Mouse (Mus musculus) liver, embryonic 16.5 days (tissue): ENCODE results near the gene B3gntl1. TPM values are rescaled to one million over a fixed set of nuclear protein-coding genes. Genes with fewer than 3 reads are reported as not detected.

Experiments
- ATAC-seq: fragments of 200-750 bp; cut with Nextera tagmentation; 2 replicates; pipeline ENCODE4 v1.8.0; 2017; ENCODE audit warnings: low read depth, mild to moderate bottlenecking, moderate number of reproducible peaks, moderate library complexity
- H3K27ac ChIP-seq: fragments of 300-500 bp; sonication (generic); 2 replicates; pipeline ENCODE4 v1.5.1; 2014; ENCODE audit warnings: mild to moderate bottlenecking, low read length
- H3K27me3 ChIP-seq: fragments of 300-500 bp; sonication (generic); 2 replicates; pipeline ENCODE4 v1.6.1; 2014; ENCODE audit warnings: low read depth, low read length, mixed read lengths; ENCODE audit not compliant: control insufficient read depth, insufficient read depth
- H3K36me3 ChIP-seq: fragments of 300-500 bp; sonication (generic); 2 replicates; pipeline ENCODE4 v1.6.1; 2014; ENCODE audit warnings: mild to moderate bottlenecking; ENCODE audit not compliant: control insufficient read depth, insufficient read depth
- H3K4me1 ChIP-seq: fragments of 300-500 bp; sonication (generic); 2 replicates; pipeline ENCODE4 v1.6.1; 2014; ENCODE audit warnings: low read depth, low read length, mixed read lengths; ENCODE audit not compliant: control insufficient read depth
- H3K4me2 ChIP-seq: fragments of 300-500 bp; sonication (generic); 2 replicates; pipeline ENCODE4 v1.6.1; 2014; ENCODE audit warnings: low read depth, low read length, mixed read lengths
- H3K4me3 ChIP-seq: fragments of 300-500 bp; sonication (generic); 2 replicates; pipeline ENCODE4 v1.5.1; 2014; ENCODE audit warnings: low read depth, mild to moderate bottlenecking, low read length
- H3K9ac ChIP-seq: fragments of 300-500 bp; sonication (generic); 2 replicates; pipeline ENCODE4 v1.6.1; 2014; ENCODE audit warnings: low read depth, low read length
- H3K9me3 ChIP-seq: fragments of 300-500 bp; sonication (generic); replicated peaks from 2 replicates; pipeline ENCODE4 v1.6.1; 2016; ENCODE audit warnings: low read length; ENCODE audit not compliant: control insufficient read depth
- WGBS: fragments of 180-500 bp; shearing (Covaris S2); extraction: QIAGEN DNeasy Blood & Tissue Kit; methylation state at CpG from one replicate; pipeline ENCODE4 v1.1.7; 2014; ENCODE audit not compliant: insufficient replicate concordance; 5-methylcytosine and 5-hydroxymethylcytosine counted together
- polyA plus RNA-seq: library from polyadenylated mRNA; unstranded; fragments of >200 nt; fragmentation: Nextera tagmentation; extraction: Ambion mirVana; gene quantifications from 2 replicates; pipeline ENCODE4 v1.2.1, GENCODE M21; 2015

B3gntl1 gene
- polyA plus RNA-seq, 1 experiment from 2014 or later = 1.8 TPM

DNA sequence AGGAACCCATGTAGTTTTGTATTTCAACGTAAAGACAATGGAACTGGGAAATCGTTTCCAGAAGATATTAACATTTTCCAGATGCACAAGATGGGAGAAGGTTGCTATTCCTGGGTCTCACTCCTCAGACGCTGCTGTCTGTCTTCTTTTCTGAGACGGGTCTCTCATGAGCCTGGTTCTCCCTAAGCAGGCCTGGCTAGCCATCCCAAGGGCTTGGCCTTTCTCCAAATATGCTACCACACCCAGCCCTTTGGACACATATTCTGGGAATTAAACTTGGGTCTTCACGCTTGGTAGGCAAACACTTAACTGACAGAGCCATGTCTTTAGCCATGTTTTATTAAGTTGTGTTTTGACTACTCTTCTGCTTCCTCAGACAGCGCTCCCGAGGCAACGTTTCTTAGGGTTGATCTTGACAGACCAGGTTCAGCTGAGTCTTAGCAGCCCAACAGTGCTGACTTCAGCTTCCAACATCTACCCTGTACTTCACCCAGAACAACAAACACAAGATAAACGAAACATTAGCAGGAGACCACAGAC is 18.5 kb downstream of the B3gntl1 start:
- no peak overlapping the region for H3K27ac ChIP-seq

DNA sequence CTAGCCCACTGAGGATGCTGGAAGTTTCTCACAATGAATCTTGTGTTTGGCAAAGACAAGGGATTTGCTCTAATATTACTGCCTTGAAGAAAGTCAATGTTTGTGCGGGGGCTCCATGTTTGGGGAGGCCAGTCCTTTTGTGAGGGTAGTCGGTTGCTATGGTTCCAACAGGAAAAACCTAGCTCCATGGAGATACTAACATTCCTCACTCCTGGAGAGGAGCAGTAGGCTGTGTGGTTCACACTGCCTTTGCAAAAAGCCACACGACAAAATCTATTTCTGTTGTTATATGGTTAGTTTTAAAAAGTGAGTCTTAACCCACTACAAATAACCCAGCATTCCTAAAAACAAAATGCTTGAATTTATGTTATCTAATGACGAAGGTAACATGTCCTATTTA is 19.3 kb downstream of the B3gntl1 start:
- Histone ChIP-seq H3K27me3 (no peaks in the 10 kb centered on the region), H3K27ac (no peak overlapping the region), H3K4me1 (no peaks in the 10 kb centered on the region), H3K4me2 (no peak overlapping the region), H3K36me3 (no peaks in the 10 kb centered on the region), H3K4me3 (no peak overlapping the region), H3K9ac (no peak overlapping the region), H3K9me3 (no peaks in the 10 kb centered on the region)
- WGBS = 70% methylated on average over 4 of the region's 4 CpGs
- ATAC-seq = no peak

More for the DNA sequence above, 18.5 kb downstream of the B3gntl1 start:
- H3K9ac ChIP-seq = no peak overlapping the region
- H3K4me3 ChIP-seq = no peak overlapping the region
- no peak for ATAC-seq
- H3K27me3 ChIP-seq = no peaks in the 10 kb centered on the region
- no peaks in the 10 kb centered on the region for H3K36me3 ChIP-seq
- H3K9me3 ChIP-seq = no peaks in the 10 kb centered on the region
- 71% methylated on average over 9 of the region's 9 CpGs for WGBS
- H3K4me2 ChIP-seq = no peak overlapping the region
- H3K4me1 ChIP-seq = no peaks in the 10 kb centered on the region

GRCm38 (mm10) chr11:121652547-121653305 is 20.2 kb downstream of the B3gntl1 start:
- WGBS = 47% methylated on average over 10 of the region's 10 CpGs
- Histone ChIP-seq H3K4me1 (no peaks in the 10 kb centered on the region), H3K9ac (no peak overlapping the region), H3K27ac (no peak overlapping the region), H3K4me3 (no peak overlapping the region), H3K4me2 (no peak overlapping the region), H3K9me3 (no peaks in the 10 kb centered on the region), H3K36me3 (no peaks in the 10 kb centered on the region), H3K27me3 (no peaks in the 10 kb centered on the region)
- no peak for ATAC-seq

GRCm38 (mm10) chr11:121651983-121652382 is 21.0 kb downstream of the B3gntl1 start:
- no peak for ATAC-seq
- H3K4me3 ChIP-seq = no peak overlapping the region
- 83% methylated on average over 5 of the region's 5 CpGs for WGBS

DNA sequence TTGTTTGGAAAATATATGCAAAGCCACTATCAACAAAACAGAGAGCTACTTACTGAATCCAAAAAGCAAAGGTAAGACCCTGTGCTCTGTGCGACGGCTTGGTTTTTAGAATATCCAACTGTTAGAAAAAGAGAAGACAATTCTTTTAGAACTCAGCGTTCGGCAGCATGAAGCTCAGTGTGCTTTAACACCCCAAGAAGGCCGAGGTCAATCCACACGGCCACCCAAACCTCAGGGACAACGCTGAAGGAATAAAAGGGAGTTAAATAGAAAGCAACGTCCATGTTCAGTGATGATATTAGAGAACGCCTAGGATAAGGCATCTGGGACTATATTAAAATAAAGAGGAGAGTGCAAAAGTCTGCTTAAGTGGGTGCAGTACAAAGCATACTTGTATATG is 21.4 kb downstream of the B3gntl1 start:
- ATAC-seq = no peak
- no peak overlapping the region for H3K4me3 ChIP-seq
- H3K4me2 ChIP-seq = no peak overlapping the region
- H3K36me3 ChIP-seq = no peaks in the 10 kb centered on the region
- H3K9me3 ChIP-seq = no peaks in the 10 kb centered on the region
- WGBS = 75% methylated on average over 9 of the region's 9 CpGs
- no peak overlapping the region for H3K9ac ChIP-seq
- no peaks in the 10 kb centered on the region for H3K27me3 ChIP-seq
- no peak overlapping the region for H3K27ac ChIP-seq
- H3K4me1 ChIP-seq = no peaks in the 10 kb centered on the region

More at GRCm38 (mm10) chr11:121651983-121652382, 21.0 kb downstream of the B3gntl1 start:
- Histone ChIP-seq H3K27ac (no peak overlapping the region), H3K9ac (no peak overlapping the region), H3K36me3 (no peaks in the 10 kb centered on the region), H3K4me2 (no peak overlapping the region), H3K27me3 (no peaks in the 10 kb centered on the region), H3K9me3 (no peaks in the 10 kb centered on the region), H3K4me1 (no peaks in the 10 kb centered on the region)

GRCm38 (mm10) chr11:121650668-121651067 is 22.3 kb downstream of the B3gntl1 start:
- H3K4me3 ChIP-seq = no peak overlapping the region
- H3K9ac ChIP-seq = no peak overlapping the region
- 80% methylated on average over 11 of the region's 11 CpGs for WGBS
- H3K36me3 ChIP-seq = no peaks in the 10 kb centered on the region
- H3K9me3 ChIP-seq = no peaks in the 10 kb centered on the region
- ATAC-seq = no peak
- H3K4me2 ChIP-seq = no peak overlapping the region
- H3K4me1 ChIP-seq = no peaks in the 10 kb centered on the region
- no peak overlapping the region for H3K27ac ChIP-seq
- H3K27me3 ChIP-seq = no peaks in the 10 kb centered on the region

DNA sequence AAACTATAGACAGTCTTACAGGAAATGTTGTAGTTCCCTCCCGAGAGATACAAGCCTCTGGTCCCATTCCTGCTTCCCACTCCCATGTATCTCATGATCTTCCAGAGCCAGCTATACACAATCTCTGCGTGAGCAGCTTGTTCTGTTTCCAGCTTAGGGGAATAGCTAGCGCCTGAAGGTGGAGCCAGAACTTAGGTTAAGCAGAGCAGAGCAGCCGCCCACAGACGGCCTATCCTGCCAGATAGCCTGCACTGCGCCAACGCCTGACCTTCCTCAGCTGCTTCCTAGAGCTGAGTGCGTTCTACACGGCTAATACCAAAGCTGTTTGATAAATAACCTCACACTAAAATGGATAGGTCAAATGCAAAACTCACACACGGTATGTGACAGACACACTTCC is 23.1 kb downstream of the B3gntl1 start:
- Histone ChIP-seq H3K36me3 (no peaks in the 10 kb centered on the region), H3K27me3 (no peaks in the 10 kb centered on the region), H3K4me1 (no peaks in the 10 kb centered on the region), H3K9ac (no peak overlapping the region), H3K9me3 (no peaks in the 10 kb centered on the region), H3K4me3 (no peak overlapping the region), H3K27ac (no peak overlapping the region), H3K4me2 (no peak overlapping the region)
- WGBS = 67% methylated on average over 10 of the region's 10 CpGs
- ATAC-seq = no peak

GRCm38 (mm10) chr11:121648166-121648565 is 24.8 kb downstream of the B3gntl1 start:
- Histone ChIP-seq H3K9me3 (no peaks in the 10 kb centered on the region), H3K4me1 (no peaks in the 10 kb centered on the region), H3K4me2 (no peak overlapping the region), H3K27me3 (no peaks in the 10 kb centered on the region), H3K27ac (no peak overlapping the region), H3K9ac (no peak overlapping the region), H3K4me3 (no peak overlapping the region), H3K36me3 (no peaks in the 10 kb centered on the region; the same call in 1 of the 2 replicates)
- 76% methylated on average over 5 of the region's 5 CpGs for WGBS
- no peak for ATAC-seq

GRCm38 (mm10) chr11:121647321-121647720 is 25.6 kb downstream of the B3gntl1 start:
- Histone ChIP-seq H3K27ac (no peak overlapping the region), H3K9ac (no peak overlapping the region), H3K4me2 (no peak overlapping the region), H3K4me1 (no peaks in the 10 kb centered on the region), H3K9me3 (no peaks in the 10 kb centered on the region), H3K27me3 (no peaks in the 10 kb centered on the region), H3K36me3 (no peaks in the 10 kb centered on the region; the same call in 1 of the 2 replicates), H3K4me3 (no peak overlapping the region)
- WGBS = 73% methylated on average over 9 of the region's 9 CpGs
- no peak for ATAC-seq
